Mouse (Mus musculus) adrenal gland, postnatal 4 days (tissue): ENCODE results near the gene Teddm2. TPM values are rescaled to one million over a fixed set of nuclear protein-coding genes. Genes with fewer than 3 reads are reported as not detected.

Source experiments
- DNase-seq, 2 experiments: peaks; one replicate each; pipeline ENCODE4 v3.0.0; 2021 to 2022; ENCODE audit warnings: low spot score in 2 of 2, mixed read lengths in 2 of 2
- long read RNA-seq, 2 experiments: library from polyadenylated mRNA; stranded (forward); transcript quantifications; one replicate each; pipeline ENCODE4 v2.0.0; 2021
- total RNA-seq, 2 experiments: library from RNA; stranded (reverse); gene quantifications; 2 replicates each; pipeline ENCODE4 v1.2.3; 2021

Gene Teddm2
- total RNA-seq, result 1 to 10 TPM; 1.0 to 1.4 TPM
- long read RNA-seq, experiment 1, result 0 reads
- long read RNA-seq, experiment 2, result 0 reads

DNA sequence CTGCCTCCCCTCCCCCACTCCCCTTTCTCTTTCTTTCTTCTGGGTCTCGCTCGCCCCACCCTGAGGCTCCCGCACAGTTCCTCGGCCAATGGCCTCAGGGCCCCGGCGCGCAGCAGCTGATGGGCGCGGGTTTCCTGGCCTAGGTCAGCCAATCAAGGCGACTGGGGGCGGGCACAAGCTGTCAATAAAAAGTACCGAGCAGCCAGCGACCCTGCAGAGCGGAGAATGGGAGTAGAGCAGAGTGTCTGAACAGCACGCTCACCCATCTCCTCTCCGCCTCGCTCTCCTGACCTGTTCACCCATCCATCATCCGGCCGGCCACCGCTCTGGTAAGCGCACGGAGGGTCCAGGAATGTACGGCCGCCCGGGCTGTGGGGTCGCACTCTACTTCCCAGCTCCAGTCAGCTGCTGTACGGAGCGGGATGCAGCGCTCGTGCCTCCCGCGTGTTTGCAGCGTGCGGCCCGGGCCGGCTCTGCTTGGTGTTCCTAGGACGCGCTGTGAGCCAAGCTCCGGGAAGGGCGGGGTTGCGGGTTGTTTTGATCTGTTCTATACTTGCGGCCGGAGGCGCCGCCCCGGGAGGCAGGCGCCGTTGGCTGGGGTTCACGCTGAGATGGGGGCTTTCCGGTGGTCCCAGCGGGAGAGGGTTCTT is at the start of gene Teddm2, which contains the start of gene Glul:
Teddm2 (minus strand) TSS at position 498 of the 650 bp plus-strand sequence.
Glul (plus strand) TSS at position 214 of the 650 bp plus-strand sequence.
- DNase-seq, result peak; percentile 85 to 95

GRCm38 (mm10) chr1:153947837-153948236 is 47.8 kb upstream of the Teddm2 start:
- no peak for DNase-seq

DNA sequence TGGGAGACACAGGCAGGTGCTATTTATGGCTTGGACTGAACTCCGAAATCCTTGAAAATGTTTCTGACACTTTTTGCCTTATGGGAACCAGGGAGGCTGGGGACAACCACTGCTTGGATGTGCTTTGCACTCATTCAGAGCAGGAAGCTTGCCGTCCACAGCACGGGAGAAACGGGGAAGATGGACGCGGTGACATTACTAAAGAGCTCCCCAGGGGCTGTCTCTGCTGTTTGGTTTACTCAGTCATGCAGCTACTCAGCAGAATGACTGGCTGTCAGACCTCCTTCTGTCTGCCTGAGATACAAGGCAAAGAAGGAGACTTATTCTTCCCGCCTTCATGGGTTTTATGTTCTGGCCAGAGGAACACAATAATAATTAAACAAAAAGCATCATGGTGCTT is 46.9 kb upstream of the Teddm2 start:
- no peak for DNase-seq

- no peak for DNase-seq
These were observed 45.2 kb upstream of the Teddm2 start for GRCm38 (mm10) chr1:153945181-153945580.

DNA sequence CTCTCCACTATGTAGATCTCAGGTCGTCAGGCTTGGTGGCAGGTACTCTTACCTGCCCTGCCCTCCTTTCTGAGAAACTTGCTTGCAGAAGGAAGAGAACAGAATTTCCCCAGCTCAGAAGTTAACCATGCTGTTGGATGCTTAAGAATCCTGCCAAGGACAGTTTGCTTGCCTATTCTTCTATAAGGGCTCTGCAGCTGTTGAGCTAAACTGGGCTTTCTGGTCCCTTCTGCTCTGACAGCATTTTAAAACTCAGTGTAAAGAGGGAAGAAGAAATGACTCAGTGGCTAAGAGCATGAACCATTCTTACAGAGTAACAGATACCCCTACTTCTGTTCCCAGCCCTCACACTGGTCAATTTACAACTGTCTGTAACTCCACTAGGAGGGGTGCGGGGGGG is 41.0 kb upstream of the Teddm2 start:
- DNase-seq, result no peak

GRCm38 (mm10) chr1:153937025-153937424 is 37.0 kb upstream of the Teddm2 start:
- DNase-seq, result no peak

DNA sequence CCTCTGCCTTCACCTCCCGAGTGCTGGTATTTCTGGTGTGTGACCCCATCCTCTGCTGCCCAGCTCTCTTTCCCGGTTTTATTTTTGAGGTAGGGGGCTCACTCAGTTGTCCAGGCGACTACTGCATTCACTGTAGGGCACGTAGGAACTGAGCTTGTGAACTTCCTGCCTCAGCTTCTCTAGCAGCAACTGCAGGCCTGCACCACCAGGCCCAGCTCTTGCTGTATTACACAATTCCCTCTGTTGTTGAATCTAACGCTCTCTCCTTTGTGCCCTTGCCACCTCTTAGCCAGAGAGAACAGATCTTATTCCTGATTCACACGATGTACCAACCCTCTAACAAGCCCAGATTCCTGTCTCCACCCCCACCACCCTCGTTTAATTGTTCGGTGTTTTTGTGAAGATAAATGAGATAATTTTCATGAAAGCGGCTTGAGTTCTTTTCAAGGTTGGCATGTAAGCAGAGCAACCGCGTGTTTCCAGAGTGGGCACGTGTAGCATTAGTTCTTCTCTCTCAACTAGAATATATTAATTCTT is 35.9 kb upstream of the Teddm2 start:
- no peak for DNase-seq

DNA sequence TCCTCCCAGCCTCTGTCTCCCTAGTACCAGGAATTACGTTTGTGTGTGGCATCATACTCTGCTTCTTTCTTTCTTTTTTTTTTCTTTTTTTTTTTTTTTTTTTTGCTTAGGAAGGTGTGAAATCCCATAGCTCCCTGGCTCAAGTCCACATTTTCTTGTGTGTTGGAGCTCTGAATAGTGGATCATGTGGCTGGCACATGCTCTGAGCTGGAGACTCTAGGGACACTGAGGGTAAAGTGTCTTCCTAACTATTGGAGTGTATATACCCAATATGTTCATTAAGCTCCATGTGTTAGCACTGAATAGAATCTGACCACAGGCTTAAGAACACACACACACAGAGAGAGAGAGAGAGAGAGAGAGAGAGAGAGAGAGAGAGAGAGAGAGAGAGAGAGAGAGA is 33.7 kb upstream of the Teddm2 start:
- no peak for DNase-seq

GRCm38 (mm10) chr1:153930431-153930830 is 30.4 kb upstream of the Teddm2 start:
- DNase-seq, result no peak

- DNase-seq, result no peak
These were observed 24.7 kb upstream of the Teddm2 start for GRCm38 (mm10) chr1:153924395-153925385.

- no peak for DNase-seq
These were observed 22.6 kb upstream of the Teddm2 start for GRCm38 (mm10) chr1:153922571-153923021.

DNA sequence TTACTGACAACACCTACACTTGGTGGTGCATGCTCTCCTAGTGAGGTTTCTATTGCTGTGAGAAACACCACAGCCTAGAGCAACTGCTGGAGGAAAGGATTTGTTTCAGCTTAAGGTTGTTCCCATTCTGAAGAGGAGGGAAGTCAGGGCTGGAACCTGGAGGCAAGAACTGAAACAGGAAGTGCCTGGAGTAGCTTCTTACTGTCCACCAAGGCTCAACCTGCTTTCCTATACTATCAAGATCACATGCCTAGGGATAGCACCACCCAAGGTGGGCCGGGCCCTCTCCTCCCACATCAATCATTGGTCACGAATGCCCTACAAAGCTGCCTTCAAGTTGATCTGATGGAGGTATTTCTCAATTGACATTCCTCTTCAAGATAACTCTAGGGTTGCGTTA is 21.6 kb upstream of the Teddm2 start:
- DNase-seq, result no peak

GRCm38 (mm10) chr1:153918521-153919206 is 18.6 kb upstream of the Teddm2 start:
- DNase-seq, result no peak

DNA sequence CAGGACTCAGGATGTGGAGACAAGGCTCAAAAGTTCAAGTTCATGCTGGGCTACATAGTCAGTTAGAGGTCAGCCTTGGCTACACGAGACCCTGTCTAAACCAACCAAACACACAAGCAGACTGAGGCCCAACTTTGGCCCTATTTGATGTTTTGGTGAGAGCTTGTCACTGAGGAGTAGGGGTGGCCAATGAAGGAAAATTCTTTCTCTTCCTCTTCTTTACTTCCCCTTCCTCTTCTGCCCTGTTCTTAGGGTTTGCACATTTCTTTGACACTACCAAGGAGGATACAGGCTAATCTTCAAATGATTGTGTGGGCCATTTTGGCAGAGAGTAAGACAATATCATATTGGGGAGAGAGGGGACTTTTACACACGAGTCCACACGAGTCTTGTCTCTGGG is 13.8 kb upstream of the Teddm2 start:
- no peak for DNase-seq

GRCm38 (mm10) chr1:153911276-153911795 is 11.3 kb upstream of the Teddm2 start:
- DNase-seq, result no peak

GRCm38 (mm10) chr1:153910423-153910822 is 10.4 kb upstream of the Teddm2 start:
- DNase-seq, result no peak

DNA sequence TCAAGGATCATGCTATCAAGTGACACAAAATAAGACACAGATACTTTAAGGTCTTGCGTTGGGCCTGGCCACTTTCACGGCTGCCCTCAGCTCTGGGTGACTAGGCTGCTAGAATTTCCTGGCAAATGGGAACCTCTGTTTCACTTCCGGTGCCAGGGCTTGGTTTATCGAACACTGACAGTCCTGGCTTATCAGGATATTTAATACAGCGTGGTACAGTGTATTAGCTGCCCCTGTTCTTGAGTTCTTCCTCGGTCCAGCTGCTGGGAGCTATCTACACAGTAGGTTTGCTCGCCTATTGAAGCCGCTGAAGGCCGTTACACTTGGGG is 9.9 kb upstream of the Teddm2 start:
- DNase-seq, result no peak

GRCm38 (mm10) chr1:153909213-153909962 is 9.4 kb upstream of the Teddm2 start:
- DNase-seq, result no peak

GRCm38 (mm10) chr1:153908741-153909140 is 8.7 kb upstream of the Teddm2 start:
- DNase-seq, result no peak

DNA sequence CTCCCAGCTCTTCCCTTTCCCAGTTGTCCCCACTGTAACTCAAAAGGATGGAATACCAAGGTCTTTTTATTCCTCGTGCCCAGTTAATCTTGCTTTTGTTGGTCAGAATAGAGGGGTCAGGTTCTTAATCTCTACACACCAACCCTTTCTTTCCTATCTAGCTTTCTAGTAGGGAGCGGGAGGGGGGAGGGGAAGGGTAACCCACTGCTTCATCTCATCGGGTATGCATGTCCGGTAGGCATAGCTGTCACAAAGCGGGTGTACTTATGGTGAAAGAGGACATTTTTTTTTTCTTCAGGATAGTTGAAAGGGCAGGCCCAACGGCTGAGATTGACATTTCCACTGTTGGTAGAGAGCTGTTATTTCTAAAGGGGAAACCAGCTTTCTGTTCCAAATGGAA is 8.2 kb upstream of the Teddm2 start:
- DNase-seq, result no peak
